Mouse (Mus musculus) liver, embryonic 13.5 days (tissue): ENCODE results near the gene Smim13. TPM values are rescaled to one million over a fixed set of nuclear protein-coding genes. Genes with fewer than 3 reads are reported as not detected.
"Not testable (repeated sequence)": the region's sequence is repeated elsewhere in the genome, so short reads cannot be mapped to it uniquely, and the experiment has no call there.

ENCODE experiments used
- ATAC-seq: fragments of 200-750 bp; cut with Nextera tagmentation; 2 replicates; pipeline ENCODE4 v1.8.0; 2017; ENCODE audit warnings: low read depth, mild to moderate bottlenecking, moderate number of reproducible peaks, moderate library complexity
- DNase-seq: peaks from one replicate; pipeline ENCODE4 v3.0.0; 2022
- H3K27ac ChIP-seq: fragments of 300-500 bp; sonication (generic); 2 replicates; pipeline ENCODE4 v1.5.1; 2015; ENCODE audit warnings: moderate library complexity, mild to moderate bottlenecking, inconsistent platforms
- H3K27me3 ChIP-seq: fragments of 300-500 bp; sonication (generic); 2 replicates; pipeline ENCODE4 v1.6.1; 2015; ENCODE audit warnings: mild to moderate bottlenecking, inconsistent platforms
- H3K36me3 ChIP-seq: fragments of 300-500 bp; sonication (generic); 2 replicates; pipeline ENCODE4 v1.6.1; 2015; ENCODE audit warnings: mild to moderate bottlenecking, inconsistent platforms
- H3K4me1 ChIP-seq: fragments of 300-500 bp; sonication (generic); replicated peaks from 2 replicates; pipeline ENCODE4 v1.6.1; 2015; ENCODE audit warnings: inconsistent platforms
- H3K4me2 ChIP-seq: fragments of 300-500 bp; sonication (generic); 2 replicates; pipeline ENCODE4 v1.6.1; 2015; ENCODE audit warnings: inconsistent platforms, mild to moderate bottlenecking, moderate library complexity
- H3K4me3 ChIP-seq: fragments of 300-500 bp; sonication (generic); replicated peaks from 2 replicates; pipeline ENCODE4 v1.5.1; 2015; ENCODE audit warnings: mild to moderate bottlenecking, inconsistent platforms
- H3K9ac ChIP-seq: fragments of 300-500 bp; sonication (generic); 2 replicates; pipeline ENCODE4 v1.6.1; 2015; ENCODE audit warnings: mild to moderate bottlenecking, inconsistent platforms
- H3K9me3 ChIP-seq: fragments of 300-500 bp; sonication (generic); replicated peaks from 2 replicates; pipeline ENCODE4 v1.6.1; 2016; ENCODE audit warnings: inconsistent platforms
- WGBS: fragments of 180-500 bp; shearing (Covaris S2); methylation state at CpG from one replicate; pipeline ENCODE4 v1.1.7; 2015; ENCODE audit not compliant: insufficient replicate concordance; 5-methylcytosine and 5-hydroxymethylcytosine counted together
- polyA plus RNA-seq: library from polyadenylated mRNA; unstranded; fragments of >200 nt; fragmentation: Nextera tagmentation; extraction: Ambion mirVana; gene quantifications from 2 replicates; pipeline ENCODE4 v1.2.1, GENCODE M21; 2015

The Smim13 gene
- 5.4 and 6.6 TPM in 2 replicates for polyA plus RNA-seq

GRCm38 (mm10) chr13:41249538-41250317 is at the start of gene Smim13:
Smim13 (plus strand) TSS chr13:41249844.
- H3K9ac ChIP-seq, result peak within 1 kb of the TSS; percentile 79
- under 1% methylated on average over 75 of the region's 78 CpGs for WGBS
- peak within 1 kb of the TSS; percentile 86 for H3K27ac ChIP-seq
- H3K4me2 ChIP-seq, result peak within 1 kb of the TSS; percentile 79
- H3K9me3 ChIP-seq, result no peaks in the 10 kb centered on the region
- no peaks in the 10 kb centered on the region for H3K27me3 ChIP-seq
- H3K4me3 ChIP-seq, result peak within 1 kb of the TSS; percentile 85
- ATAC-seq (peak; percentile 97), DNase-seq (peak; percentile 90)
- H3K4me1 ChIP-seq, result peaks cover 39% of the 10 kb centered on the region
- no peaks in the 10 kb centered on the region for H3K36me3 ChIP-seq

- H3K9ac ChIP-seq, result no peak overlapping the region
- peaks cover 23% of the 10 kb centered on the region for H3K4me1 ChIP-seq
- H3K27me3 ChIP-seq, result no peaks in the 10 kb centered on the region
- no peak overlapping the region for H3K4me3 ChIP-seq
- ATAC-seq (no peak), DNase-seq (no peak)
- 63% methylated on average over 2 of the region's 2 CpGs for WGBS
- no peaks in the 10 kb centered on the region for H3K36me3 ChIP-seq
- no peak overlapping the region for H3K4me2 ChIP-seq
- no peak overlapping the region for H3K27ac ChIP-seq
- H3K9me3 ChIP-seq, result no peaks in the 10 kb centered on the region
Observed at GRCm38 (mm10) chr13:41200861-41201260, 48.8 kb upstream of the Smim13 start.

- no peaks in the 10 kb centered on the region for H3K36me3 ChIP-seq
- no peaks in the 10 kb centered on the region for H3K9me3 ChIP-seq
- DNase-seq, result no peak
- 60% methylated on average over 7 of the region's 7 CpGs for WGBS
- no peak overlapping the region for H3K4me3 ChIP-seq
- ATAC-seq, result no peak
- no peak overlapping the region for H3K27ac ChIP-seq
- peaks cover 15% of the 10 kb centered on the region for H3K4me1 ChIP-seq
- no peak overlapping the region for H3K9ac ChIP-seq
- H3K4me2 ChIP-seq, result no peak overlapping the region
- H3K27me3 ChIP-seq, result no peaks in the 10 kb centered on the region
Observed at GRCm38 (mm10) chr13:41203289-41203688, 46.4 kb upstream of the Smim13 start.

- H3K27me3 ChIP-seq, result no peaks in the 10 kb centered on the region
- H3K9me3 ChIP-seq, result no peaks in the 10 kb centered on the region
- no peak for DNase-seq
- H3K4me3 ChIP-seq, result no peak overlapping the region
- H3K4me1 ChIP-seq, result peaks cover 15% of the 10 kb centered on the region
- no peaks in the 10 kb centered on the region for H3K36me3 ChIP-seq
- no peak overlapping the region for H3K4me2 ChIP-seq
- H3K27ac ChIP-seq, result no peak overlapping the region
- WGBS, result 77% methylated on average over 9 of the region's 9 CpGs
- ATAC-seq, result no peak
- H3K9ac ChIP-seq, result no peak overlapping the region
Observed at GRCm38 (mm10) chr13:41203691-41204090, 46.0 kb upstream of the Smim13 start.

- H3K9ac ChIP-seq, ATAC-seq, H3K27me3 ChIP-seq, H3K4me1 ChIP-seq, H3K4me2 ChIP-seq, DNase-seq, H3K9me3 ChIP-seq, H3K27ac ChIP-seq, H3K4me3 ChIP-seq, H3K36me3 ChIP-seq: not testable (repeated sequence)
Observed at GRCm38 (mm10) chr13:41205568-41205967, 44.1 kb upstream of the Smim13 start.

- no peak overlapping the region for H3K9ac ChIP-seq
- no peak for DNase-seq
Observed at GRCm38 (mm10) chr13:41206241-41206640, 43.4 kb upstream of the Smim13 start.

GRCm38 (mm10) chr13:41211276-41211675 is 38.4 kb upstream of the Smim13 start:
- ATAC-seq (no peak), DNase-seq (no peak)
- 0 out of 2 replicates have a peak overlapping the region, but pooled peaks have one; percentile 4 for H3K4me2 ChIP-seq
- H3K4me1 ChIP-seq, result peaks cover 12% of the 10 kb centered on the region; the same call in 1 of the 2 replicates
- no peaks in the 10 kb centered on the region for H3K27me3 ChIP-seq
- H3K9ac ChIP-seq, result no peak overlapping the region
- H3K9me3 ChIP-seq, result no peaks in the 10 kb centered on the region
- H3K27ac ChIP-seq, result 0 out of 2 replicates have a peak overlapping the region, but pooled peaks have one; percentile 26
- H3K4me3 ChIP-seq, result no peak overlapping the region
- H3K36me3 ChIP-seq, result no peaks in the 10 kb centered on the region
- 53% methylated on average over 4 of the region's 4 CpGs for WGBS

More at GRCm38 (mm10) chr13:41206241-41206640, 43.4 kb upstream of the Smim13 start:
- no peaks in the 10 kb centered on the region for H3K36me3 ChIP-seq
- no peak overlapping the region for H3K27ac ChIP-seq
- H3K4me3 ChIP-seq, result no peak overlapping the region
- H3K4me1 ChIP-seq, result peaks cover 9% of the 10 kb centered on the region; the same call in 1 of the 2 replicates
- 65% methylated on average over 5 of the region's 5 CpGs for WGBS
- H3K9me3 ChIP-seq, result no peaks in the 10 kb centered on the region
- no peak for ATAC-seq
- no peaks in the 10 kb centered on the region for H3K27me3 ChIP-seq
- H3K4me2 ChIP-seq, result no peak overlapping the region

- no peak for DNase-seq
- ATAC-seq, result no peak
- WGBS, result 57% methylated on average over 6 of the region's 6 CpGs
- H3K4me3 ChIP-seq, result no peak overlapping the region
- no peaks in the 10 kb centered on the region for H3K9me3 ChIP-seq
- H3K27me3 ChIP-seq, result no peaks in the 10 kb centered on the region
- no peak overlapping the region for H3K9ac ChIP-seq
- no peak overlapping the region for H3K4me2 ChIP-seq
- H3K36me3 ChIP-seq, result no peaks in the 10 kb centered on the region
- H3K4me1 ChIP-seq, result peaks cover 12% of the 10 kb centered on the region; the same call in 1 of the 2 replicates
- peak overlapping the region; percentile 47; the same call in 1 of the 2 replicates for H3K27ac ChIP-seq
Observed at GRCm38 (mm10) chr13:41212558-41213322, 36.9 kb upstream of the Smim13 start.

GRCm38 (mm10) chr13:41215669-41216068 is 34.0 kb upstream of the Smim13 start:
- no peak overlapping the region for H3K9ac ChIP-seq
- no peak for ATAC-seq
- no peak overlapping the region for H3K4me3 ChIP-seq
- H3K27ac ChIP-seq, result no peak overlapping the region
- no peaks in the 10 kb centered on the region for H3K9me3 ChIP-seq
- H3K4me1 ChIP-seq, result peaks cover 21% of the 10 kb centered on the region
- WGBS, result 39% methylated on average over 6 of the region's 6 CpGs
- H3K4me2 ChIP-seq, result peak overlapping the region; percentile 21; the same call in 1 of the 2 replicates
- peaks cover 16% of the 10 kb centered on the region for H3K27me3 ChIP-seq
- DNase-seq, result no peak
- H3K36me3 ChIP-seq, result no peaks in the 10 kb centered on the region

GRCm38 (mm10) chr13:41216236-41216635 is 33.4 kb upstream of the Smim13 start:
- no peaks in the 10 kb centered on the region for H3K36me3 ChIP-seq
- H3K9me3 ChIP-seq, result no peaks in the 10 kb centered on the region
- ATAC-seq, result no peak
- WGBS, result 46% methylated on average over 3 of the region's 3 CpGs
- peak overlapping the region; percentile 21; the same call in 1 of the 2 replicates for H3K4me2 ChIP-seq
- H3K27me3 ChIP-seq, result peaks cover 19% of the 10 kb centered on the region
- no peak overlapping the region for H3K27ac ChIP-seq
- no peak overlapping the region for H3K9ac ChIP-seq
- H3K4me1 ChIP-seq, result peaks cover 21% of the 10 kb centered on the region
- DNase-seq, result no peak
- no peak overlapping the region for H3K4me3 ChIP-seq

- 54% methylated on average over 1 of the region's 1 CpGs for WGBS
- H3K27me3 ChIP-seq, result peaks cover 19% of the 10 kb centered on the region
- H3K4me1 ChIP-seq, result peaks cover 14% of the 10 kb centered on the region
- H3K9me3 ChIP-seq, result no peaks in the 10 kb centered on the region
- H3K27ac ChIP-seq, result no peak overlapping the region
- DNase-seq, result no peak
- H3K4me2 ChIP-seq, result peak overlapping the region; percentile 71
- no peak for ATAC-seq
- no peak overlapping the region; the same call in 1 of the 2 replicates for H3K9ac ChIP-seq
- H3K36me3 ChIP-seq, result no peaks in the 10 kb centered on the region
- H3K4me3 ChIP-seq, result peak overlapping the region; percentile 63
Observed at GRCm38 (mm10) chr13:41219056-41219455, 30.6 kb upstream of the Smim13 start.
